Mouse (Mus musculus) layer of hippocampus, postnatal 25 days (tissue): ENCODE results near the gene Ephb1. TPM values are rescaled to one million over a fixed set of nuclear protein-coding genes. Genes with fewer than 3 reads are reported as not detected.

Experiments
- DNase-seq, 2 experiments: peaks; one replicate each; pipeline ENCODE4 v3.0.0; 2022; ENCODE audit warnings: mixed read lengths in 2 of 2, low spot score in 1 of 2; ENCODE audit errors: extremely low spot score in 1 of 2
- total RNA-seq, 2 experiments: library from RNA; stranded (reverse); gene quantifications; 2 replicates each; pipeline ENCODE4 v1.2.3; 2021

Ephb1 gene
- total RNA-seq, 2 experiments from 2014 or later: 30.1 to 32.2 TPM

- no peak for DNase-seq
These were observed 275.3 kb downstream of the Ephb1 start for GRCm38 (mm10) chr9:102079151-102079550.

- DNase-seq: no peak
These were observed 276.3 kb downstream of the Ephb1 start for GRCm38 (mm10) chr9:102078238-102078637.

GRCm38 (mm10) chr9:102075539-102075938, 279.0 kb downstream of the Ephb1 start:
- DNase-seq: no peak

GRCm38 (mm10) chr9:102073404-102073803, 281.1 kb downstream of the Ephb1 start:
- no peak for DNase-seq

GRCm38 (mm10) chr9:102069151-102069882, 285.2 kb downstream of the Ephb1 start:
- no peak for DNase-seq

DNA sequence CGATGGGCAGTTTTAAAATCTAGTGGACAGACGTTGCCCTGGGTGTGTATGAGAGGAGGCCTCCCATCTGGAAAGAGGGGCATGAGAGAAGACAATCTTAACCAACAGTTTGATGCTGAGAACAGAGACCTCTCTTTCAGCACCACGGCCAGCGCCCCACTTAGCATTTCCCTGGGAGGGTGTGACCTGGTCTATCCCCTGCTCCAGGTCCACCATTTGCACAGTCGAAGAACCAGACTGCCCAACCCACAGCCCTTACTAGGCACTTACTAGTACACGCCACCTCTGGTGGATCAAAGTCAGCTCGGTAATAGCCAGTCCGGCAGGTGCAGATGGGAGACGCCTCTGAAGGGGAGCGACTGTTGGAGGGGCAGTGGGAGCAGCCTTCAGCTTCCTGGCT, 287.9 kb downstream of the Ephb1 start:
- no peak for DNase-seq

DNA sequence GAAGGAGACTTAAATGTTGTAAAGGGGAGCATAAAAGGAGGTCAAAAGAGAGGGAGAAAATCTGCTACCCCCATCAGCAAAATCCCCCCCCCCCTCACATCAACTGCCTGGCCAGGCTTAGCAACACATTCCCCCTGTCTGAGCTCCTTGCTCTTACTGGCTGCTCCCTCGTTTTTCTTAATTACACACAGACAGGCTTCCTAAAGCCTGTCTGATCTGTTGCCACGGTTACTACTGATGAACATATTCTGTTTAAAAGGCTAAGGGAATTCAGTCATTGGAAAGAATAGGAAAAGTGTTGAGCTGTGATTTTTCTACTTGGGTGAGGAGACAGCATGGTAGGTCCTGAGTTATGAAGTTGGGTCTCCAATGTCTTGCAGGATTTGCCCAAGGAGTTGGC, 308.6 kb downstream of the Ephb1 start:
- DNase-seq: no peak

DNA sequence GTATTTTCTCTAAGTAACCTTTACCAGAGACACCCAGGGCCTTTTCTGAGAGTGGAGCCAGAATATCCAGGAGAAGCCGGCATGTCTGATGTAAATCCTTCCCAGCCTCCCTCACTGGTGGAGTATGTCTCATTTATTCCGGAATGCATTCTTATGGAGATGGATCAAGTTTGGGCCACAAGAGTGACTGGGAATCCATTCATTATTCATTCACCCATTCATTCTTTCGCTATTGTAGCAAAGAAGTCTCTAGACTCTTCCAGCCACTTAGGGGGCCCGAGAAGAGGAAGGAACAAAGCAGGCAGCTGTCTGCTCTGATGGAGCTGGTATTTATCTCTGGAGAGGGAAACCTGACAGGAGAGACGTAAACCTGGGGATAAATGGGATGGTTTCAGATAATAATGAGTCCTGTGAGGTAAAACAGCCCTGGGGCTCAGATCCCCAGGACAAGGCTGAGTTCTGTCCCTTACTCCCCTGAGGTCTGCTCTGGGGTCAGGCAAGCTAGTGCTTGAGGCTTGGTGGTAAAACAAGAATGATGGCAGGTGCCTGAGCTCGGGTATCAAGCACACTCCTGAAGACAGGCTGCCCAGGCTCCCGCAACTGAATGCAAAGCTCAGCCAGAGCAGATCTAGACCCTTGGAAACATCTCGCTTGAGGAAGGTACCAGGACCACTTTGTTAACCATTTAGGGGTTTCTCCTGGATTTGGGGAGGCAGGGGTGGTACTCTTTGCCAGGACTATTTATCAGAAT, 309.2 kb downstream of the Ephb1 start:
- no peak for DNase-seq

GRCm38 (mm10) chr9:102039011-102039733, 315.3 kb downstream of the Ephb1 start:
- peak in 1 of 2 experiments; percentile 6 for DNase-seq

- DNase-seq: no peak
These were observed 318.4 kb downstream of the Ephb1 start for GRCm38 (mm10) chr9:102036132-102036531.

GRCm38 (mm10) chr9:102033231-102033630, 321.3 kb downstream of the Ephb1 start:
- no peak for DNase-seq

GRCm38 (mm10) chr9:102032376-102032775, 322.1 kb downstream of the Ephb1 start:
- DNase-seq: no peak

- DNase-seq: no peak
These were observed 324.8 kb downstream of the Ephb1 start for GRCm38 (mm10) chr9:102029661-102030060.

DNA sequence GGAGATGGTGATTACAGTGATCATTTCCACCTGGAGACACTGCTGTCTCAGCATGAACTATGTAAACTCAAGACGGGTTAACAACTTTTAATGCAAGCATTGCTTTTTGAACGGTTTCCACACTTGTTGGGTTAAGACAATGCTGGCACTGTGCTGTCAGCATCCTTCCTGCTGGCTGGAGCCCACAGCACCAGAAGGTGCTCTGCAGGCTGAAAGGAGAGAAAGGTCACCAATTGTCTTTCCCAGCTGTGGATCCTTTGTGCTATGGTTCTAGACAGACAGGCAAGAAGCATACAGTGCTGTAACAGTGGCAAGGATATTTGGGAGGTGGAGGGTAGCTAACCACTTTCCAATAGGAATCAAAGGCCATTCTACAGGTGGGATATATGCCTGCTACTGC, 328.4 kb downstream of the Ephb1 start:
- no peak for DNase-seq

GRCm38 (mm10) chr9:102025141-102025540, 329.4 kb downstream of the Ephb1 start:
- no peak for DNase-seq

- no peak for DNase-seq
These were observed 339.0 kb downstream of the Ephb1 start for GRCm38 (mm10) chr9:102015516-102015915.

DNA sequence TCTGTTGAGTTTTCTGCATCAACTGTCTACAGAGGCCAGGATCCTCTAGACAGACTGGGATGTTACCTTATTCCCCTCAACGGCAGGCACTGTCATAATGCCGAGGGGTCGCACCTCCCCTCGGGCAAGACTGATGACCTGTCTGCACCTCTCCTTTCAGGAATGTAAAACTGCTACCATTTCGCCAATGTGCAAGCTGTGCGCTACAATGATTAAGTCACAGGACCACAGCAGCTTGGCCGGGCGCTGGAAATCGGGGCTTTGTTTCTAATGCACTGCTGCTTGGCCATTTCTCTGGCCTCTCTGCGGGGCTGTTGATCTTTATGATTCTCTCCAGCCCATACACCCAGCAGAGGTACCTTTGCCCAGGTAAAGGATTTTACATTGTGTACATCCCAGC, 346.8 kb downstream of the Ephb1 start:
- DNase-seq: no peak

GRCm38 (mm10) chr9:102006539-102006938, 348.0 kb downstream of the Ephb1 start:
- DNase-seq: peak in 1 of 2 experiments; percentile 26

DNA sequence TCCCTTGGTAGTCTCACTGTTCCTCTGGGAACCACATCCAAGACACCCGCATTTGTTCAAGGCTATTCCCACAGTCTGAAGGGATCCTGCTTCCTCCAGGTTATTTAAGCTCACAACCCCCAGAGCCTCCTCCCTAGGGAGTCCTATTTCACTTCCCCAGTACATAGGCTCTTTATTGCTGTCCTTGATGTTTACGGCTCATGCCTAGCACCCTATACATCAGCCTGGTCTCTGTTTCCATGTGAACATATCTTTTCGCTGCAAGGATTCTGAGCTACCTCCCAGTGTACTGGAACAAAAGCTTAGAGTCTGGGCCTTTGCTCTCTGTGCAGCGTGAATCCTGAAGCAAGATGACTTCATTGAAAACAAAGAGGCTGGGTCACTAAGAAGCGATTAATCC, 351.6 kb downstream of the Ephb1 start:
- no peak for DNase-seq

DNA sequence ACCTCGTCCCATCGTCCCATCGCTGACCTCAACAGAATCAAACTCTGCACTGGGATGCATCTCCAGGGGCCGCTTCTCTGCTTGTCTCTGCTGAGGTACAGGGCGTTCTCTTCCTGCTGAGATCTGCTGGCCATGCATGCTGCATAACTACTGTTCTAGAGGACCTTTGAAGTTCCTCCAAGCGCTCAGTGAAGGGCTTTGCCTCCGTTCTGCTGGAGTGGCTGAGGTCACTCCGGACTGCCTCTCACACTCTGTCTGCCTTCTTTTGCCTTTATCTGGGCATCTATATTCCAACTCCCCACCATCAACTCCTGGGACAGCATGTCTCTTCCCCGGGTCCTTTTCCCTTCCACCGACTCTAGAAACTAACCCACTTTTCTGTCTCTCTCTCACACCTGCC, 352.3 kb downstream of the Ephb1 start:
- DNase-seq: no peak

GRCm38 (mm10) chr9:102001633-102002165, 352.8 kb downstream of the Ephb1 start:
- DNase-seq: no peak
